Mouse (Mus musculus): ENCODE results near the gene Tjp3.
"Not testable (repeated sequence)": the region's sequence is repeated elsewhere in the genome, so short reads cannot be mapped to it uniquely, and the experiment has no call there.

The Tjp3 gene

GRCm38 (mm10) chr10:81232580-81233225, 58.7 kb downstream of the Tjp3 start, which contains the start of gene Zfr2:
Zfr2 (plus strand) TSS chr10:81233155.
- peak; percentile 98 for DNase-seq (ENCODE audit: low read depth, low spot score)

GRCm38 (mm10) chr10:81231436-81231835, 59.9 kb downstream of the Tjp3 start:
- no peak for DNase-seq (ENCODE audit: low read depth, low spot score)

DNA sequence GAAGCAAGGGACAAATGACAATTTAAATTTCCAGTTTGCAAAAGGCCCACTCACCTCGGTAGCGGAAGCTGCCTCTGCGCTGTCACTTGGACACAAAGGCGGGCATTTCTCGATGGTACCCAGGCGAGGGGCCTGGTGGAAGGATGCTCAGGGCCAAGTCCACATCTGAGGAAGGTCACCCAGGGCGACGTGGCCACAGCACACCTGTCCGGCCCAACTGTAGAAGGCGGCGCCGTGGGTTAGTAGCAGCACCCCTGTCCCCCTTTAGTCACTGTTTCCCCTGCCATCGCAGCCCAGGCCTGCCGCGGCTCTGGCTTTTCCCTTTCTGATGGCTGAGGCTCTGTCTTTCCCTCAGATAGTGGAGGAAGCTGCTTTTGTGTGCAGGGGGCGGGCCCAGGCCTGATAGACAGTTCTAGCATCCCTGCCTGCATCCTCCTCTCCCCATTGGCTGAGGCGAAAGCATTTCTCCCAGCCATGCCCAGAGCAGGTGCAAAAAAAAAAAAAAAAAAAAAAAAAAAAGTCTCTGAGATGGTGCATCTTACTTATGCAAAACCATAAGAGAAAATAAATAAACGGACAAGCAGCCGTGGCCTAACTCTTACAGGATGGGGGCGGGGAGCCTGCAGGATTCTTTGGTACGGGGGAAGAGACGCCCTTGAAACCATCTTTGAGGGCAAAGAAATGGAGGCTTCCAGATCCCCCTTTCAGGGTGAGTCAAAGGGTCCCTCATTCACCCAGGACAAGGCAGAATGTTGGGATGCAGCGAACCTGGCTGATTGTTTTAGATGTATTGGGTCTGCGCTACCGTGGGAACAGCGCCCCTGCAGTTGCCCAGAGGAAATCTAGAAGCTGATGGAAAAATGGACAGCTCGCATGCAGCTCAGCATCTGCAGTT, 60.7 kb downstream of the Tjp3 start, which contains the start of gene Atcay:
Gene Atcay, minus strand, starts transcription at position 396 of the 895 bp plus-strand sequence.
- peak; percentile 72 for DNase-seq (ENCODE audit: low read depth, low spot score)

- DNase-seq (ENCODE audit: low read depth, low spot score), result peak; percentile 52
Measured at GRCm38 (mm10) chr10:81229735-81230437, 61.5 kb downstream of the Tjp3 start.

DNA sequence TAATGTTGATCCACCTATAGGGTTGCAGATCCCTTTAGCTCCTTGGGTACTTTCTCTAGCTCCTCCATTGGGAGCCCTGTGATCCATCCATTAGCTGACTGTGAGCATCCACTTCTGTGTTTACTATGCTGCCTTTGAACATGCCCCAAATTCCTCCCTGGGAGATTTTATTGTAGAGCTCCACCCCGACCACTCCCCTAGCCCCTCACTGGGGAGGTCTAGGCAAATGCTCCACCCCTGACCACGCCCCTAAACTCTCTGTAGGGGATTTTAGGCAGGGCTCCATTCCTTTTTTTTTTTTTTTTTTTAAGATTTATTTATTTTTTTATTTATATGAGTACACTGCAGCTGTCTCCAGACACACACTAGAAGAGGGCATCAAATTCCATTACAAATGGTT, 67.7 kb downstream of the Tjp3 start:
- not testable (repeated sequence) for DNase-seq (ENCODE audit: low read depth, low spot score)
